Mouse (Mus musculus) CH12.LX (cell line): Measurements from ENCODE around the gene Lipe. TPM values are rescaled to one million over a fixed set of nuclear protein-coding genes. Genes with fewer than 3 reads are reported as not detected.
A peak's percentile ranks its signal among the peaks of the same experiment; 100 is the strongest.

Experiments used
- DNase-seq: peaks from one replicate; pipeline ENCODE4 v3.0.0-alpha.2; 2013; ENCODE audit errors: extremely low read depth
- H3K27ac ChIP-seq: 2 replicates; pipeline ENCODE4 v1.5.1; 2012; ENCODE audit warnings: low read depth, mild to moderate bottlenecking, control low read depth, moderate library complexity; ENCODE audit not compliant: insufficient read depth
- H3K27me3 ChIP-seq: replicated peaks from 2 replicates; pipeline ENCODE3; 2012; ENCODE audit warnings: inconsistent platforms
- H3K36me3 ChIP-seq, 2 experiments: replicated peaks in 1 of 2; 2 replicates each; pipeline versions ENCODE3 to v1.6.1; 2012; ENCODE audit warnings: inconsistent platforms in 1 of 2, low read length in 1 of 2, mild to moderate bottlenecking in 1 of 2, mixed read lengths in 1 of 2, moderate library complexity in 1 of 2; ENCODE audit not compliant: control insufficient read depth in 1 of 2, insufficient read depth in 1 of 2
- H3K4me1 ChIP-seq, 2 experiments: 2 replicates each; pipeline ENCODE4 v1.6.1; 2012; ENCODE audit warnings: inconsistent platforms in 1 of 2, moderate library complexity in 1 of 2; ENCODE audit not compliant: insufficient read depth in 2 of 2, control insufficient read depth in 1 of 2
- H3K4me2 ChIP-seq: 2 replicates; pipeline ENCODE4 v1.6.1; 2012; ENCODE audit warnings: low read depth, mild to moderate bottlenecking, control low read depth; ENCODE audit not compliant: poor library complexity, insufficient read depth, severe bottlenecking
- H3K4me3 ChIP-seq, 3 experiments: fragments of 150-350 bp in 1 of 3; sonication (generic) in 1 of 3; replicated peaks in 1 of 3; 2 replicates each; pipeline versions ENCODE3 to v1.5.1; 2011 to 2012; ENCODE audit warnings: low read depth in 2 of 3, low read length in 2 of 3, mild to moderate bottlenecking in 2 of 3, moderate library complexity in 2 of 3, control low read depth in 1 of 3, improper control_type of control experiment in 1 of 3, inconsistent platforms in 1 of 3, mixed read lengths in 1 of 3; ENCODE audit not compliant: poor library complexity in 1 of 3
- H3K79me2 ChIP-seq: replicated peaks from 2 replicates; pipeline ENCODE4 v1.6.1; 2012; ENCODE audit warnings: mild to moderate bottlenecking, moderate library complexity; ENCODE audit not compliant: control insufficient read depth, poor library complexity, insufficient read depth, severe bottlenecking; ENCODE audit errors: extremely low read depth
- H3K9ac ChIP-seq: 2 replicates; pipeline ENCODE4 v1.6.1; 2012; ENCODE audit warnings: low read depth, mild to moderate bottlenecking, control low read depth, moderate library complexity; ENCODE audit not compliant: insufficient read depth
- H3K9me3 ChIP-seq: replicated peaks from 2 replicates; pipeline ENCODE3; 2012; ENCODE audit warnings: low read length, inconsistent platforms, mixed read lengths
- BHLHE40 ChIP-seq: IDR thresholded peaks from 2 replicates; pipeline ENCODE4 v1.6.1; 2011; ENCODE audit warnings: mild to moderate bottlenecking, low read depth, low read length, improper control_type of control experiment
- CHD1 ChIP-seq: IDR thresholded peaks from 2 replicates; pipeline ENCODE4 v1.6.1; 2012; ENCODE audit warnings: low read depth, low read length, improper control_type of control experiment, inconsistent platforms
- CHD2 ChIP-seq: IDR thresholded peaks from 2 replicates; pipeline ENCODE4 v1.6.1; 2011; ENCODE audit warnings: low read length, improper control_type of control experiment
- CTCF ChIP-seq, 2 experiments: IDR thresholded peaks in 1 of 2; conservative IDR thresholded peaks in 1 of 2; 2 replicates each; pipeline ENCODE4 v1.5.1; 2011 to 2012; ENCODE audit warnings: low read depth in 2 of 2, low read length in 2 of 2, improper control_type of control experiment in 1 of 2, inconsistent platforms in 1 of 2, mild to moderate bottlenecking in 1 of 2, moderate library complexity in 1 of 2
- EP300 ChIP-seq: IDR thresholded peaks from 2 replicates; pipeline ENCODE4 v1.6.1; 2011; ENCODE audit warnings: low read length, improper control_type of control experiment
- ETS1 ChIP-seq: conservative IDR thresholded peaks from 2 replicates; pipeline ENCODE4 v1.6.1; 2012; ENCODE audit warnings: low read depth, mild to moderate bottlenecking, inconsistent platforms, low read length, improper control_type of control experiment, moderate library complexity
- GABPA ChIP-seq: IDR thresholded peaks from 2 replicates; pipeline ENCODE4 v1.6.1; 2012; ENCODE audit warnings: low read depth, low read length, improper control_type of control experiment, inconsistent platforms; ENCODE audit not compliant: insufficient replicate concordance
- HCFC1 ChIP-seq: IDR thresholded peaks from 2 replicates; pipeline ENCODE4 v1.6.1; 2012; ENCODE audit warnings: low read depth, mild to moderate bottlenecking, inconsistent platforms, low read length, improper control_type of control experiment
- KAT2A ChIP-seq: IDR thresholded peaks from 2 replicates; pipeline ENCODE4 v1.6.1; 2012; ENCODE audit warnings: low read length, improper control_type of control experiment, inconsistent platforms; ENCODE audit not compliant: insufficient replicate concordance
- MAFK ChIP-seq: IDR thresholded peaks from 2 replicates; pipeline ENCODE4 v1.6.1; 2011; ENCODE audit warnings: low read length, improper control_type of control experiment; ENCODE audit not compliant: insufficient replicate concordance
- MAX ChIP-seq: IDR thresholded peaks from 2 replicates; pipeline ENCODE4 v1.6.1; 2011; ENCODE audit warnings: low read length, improper control_type of control experiment
- MAZ ChIP-seq: IDR thresholded peaks from 2 replicates; pipeline ENCODE4 v1.6.1; 2012; ENCODE audit warnings: low read depth, mild to moderate bottlenecking, inconsistent platforms, low read length, improper control_type of control experiment, moderate library complexity
- MEF2A ChIP-seq: IDR thresholded peaks from 2 replicates; pipeline ENCODE4 v1.6.1; 2014; ENCODE audit warnings: low read depth, mild to moderate bottlenecking, inconsistent platforms, low read length, improper control_type of control experiment, borderline replicate concordance
- MXI1 ChIP-seq: IDR thresholded peaks from 2 replicates; pipeline ENCODE4 v1.6.1; 2011; ENCODE audit warnings: mild to moderate bottlenecking, low read depth, low read length, improper control_type of control experiment
- MYC ChIP-seq: IDR thresholded peaks from 2 replicates; pipeline ENCODE4 v1.6.1; 2011; ENCODE audit warnings: low read depth, mild to moderate bottlenecking, improper control_type of control experiment, low read length
- NELFE ChIP-seq: IDR thresholded peaks from 2 replicates; pipeline ENCODE4 v1.6.1; 2011; ENCODE audit warnings: low read depth, low read length, improper control_type of control experiment
- NRF1 ChIP-seq: IDR thresholded peaks from 2 replicates; pipeline ENCODE4 v1.6.1; 2014; ENCODE audit warnings: low read depth, mild to moderate bottlenecking, inconsistent platforms, low read length, improper control_type of control experiment, moderate library complexity
- POLR2AphosphoS2 ChIP-seq: IDR thresholded peaks from 2 replicates; pipeline ENCODE4 v1.6.1; 2011; ENCODE audit warnings: low read depth, low read length, improper control_type of control experiment
- RAD21 ChIP-seq: IDR thresholded peaks from 2 replicates; pipeline ENCODE4 v1.6.1; 2011; ENCODE audit warnings: low read depth, mild to moderate bottlenecking, low read length, improper control_type of control experiment, moderate library complexity
- SIN3A ChIP-seq: IDR thresholded peaks from 2 replicates; pipeline ENCODE4 v1.6.1; 2012; ENCODE audit warnings: low read length, improper control_type of control experiment, inconsistent platforms
- SMC3 ChIP-seq: IDR thresholded peaks from 2 replicates; pipeline ENCODE4 v1.6.1; 2011; ENCODE audit warnings: low read depth, low read length, improper control_type of control experiment
- UBTF ChIP-seq: IDR thresholded peaks from 2 replicates; pipeline ENCODE4 v1.6.1; 2012; ENCODE audit warnings: low read depth, mild to moderate bottlenecking, inconsistent platforms, low read length, improper control_type of control experiment, moderate library complexity
- USF1 ChIP-seq: IDR thresholded peaks from 2 replicates; pipeline ENCODE4 v1.6.1; 2014; ENCODE audit warnings: low read depth, mild to moderate bottlenecking, inconsistent platforms, low read length, improper control_type of control experiment
- USF2 ChIP-seq: conservative IDR thresholded peaks from 2 replicates; pipeline ENCODE4 v1.6.1; 2011; ENCODE audit warnings: low read depth, low read length, improper control_type of control experiment
- ZC3H11A ChIP-seq: IDR thresholded peaks from 2 replicates; pipeline ENCODE4 v1.6.1; 2012; ENCODE audit warnings: low read depth, mild to moderate bottlenecking, inconsistent platforms, low read length, improper control_type of control experiment
- ZMIZ1 ChIP-seq: IDR thresholded peaks from 2 replicates; pipeline ENCODE4 v1.6.1; 2012; ENCODE audit warnings: low read depth, mild to moderate bottlenecking, inconsistent platforms, low read length, improper control_type of control experiment
- dilution Hi-C: fragments of 300-500 bp; cut with MboI; formaldehyde crosslinking; loops from 2 replicates; pipeline ENCODE4 v1.14.3; 2020; ENCODE audit warnings: low sequenced_read_pairs; ENCODE audit not compliant: extremely low pct_unique_long_range_greater_than_20kb, extremely low pct_ligation_motif_present
- in situ Hi-C: fragments of 300-500 bp; cut with MboI; formaldehyde crosslinking; loops from 3 replicates; pipeline ENCODE4 v1.14.3; 2019; ENCODE audit warnings: low sequenced_read_pairs, low pct_ligation_motif_present, low pct_unique_long_range_greater_than_20kb, mixed read lengths
- polyA plus RNA-seq: library from polyadenylated mRNA; unstranded; fragments of >175 nt; gene quantifications from 2 replicates; pipeline ENCODE4 v1.2.1, GENCODE M21; 2012; ENCODE audit warnings: low read depth; ENCODE audit not compliant: insufficient read length
- total RNA-seq, 2 experiments: library from RNA; depleted of rRNA; stranded (reverse); fragments of 300-350 nt in 1 of 2; fragments of >200 nt in 1 of 2; gene quantifications; 2 replicates each; pipeline ENCODE4 v1.2.3; 2012 to 2014

Lipe gene
- total and polyA plus RNA-seq, 3 experiments = 2.8 to 5.9 (median 3.4) TPM

- Histone ChIP-seq H3K4me3 (no peak overlapping the region), H3K79me2 (no peaks in the 10 kb centered on the region), H3K4me1 (0 out of 4 replicates have a peak, but pooled peaks cover 0 to 3% of the 10 kb centered on the region in 2 experiments), H3K4me2 (no peak overlapping the region), H3K27me3 (peaks cover 35% of the 10 kb centered on the region), H3K27ac (no peak overlapping the region), H3K9ac (no peak overlapping the region), H3K36me3 (no peaks in the 10 kb centered on the region), H3K9me3 (no peaks in the 10 kb centered on the region)
- dilution Hi-C loops = no loop called here
- in situ Hi-C loops = no loop called here
- no peak for DNase-seq
- TF ChIP-seq NELFE (no peak), EP300 (no peak), USF1 (no peak), MAFK (no peak), MAZ (no peak), CHD1 (no peak), NRF1 (no peak), KAT2A (no peak), SIN3A (no peak), UBTF (no peak)
Measured at GRCm38 (mm10) chr7:25339329-25339728, 59.2 kb downstream of the Lipe start.

GRCm38 (mm10) chr7:25334472-25334871 is 64.0 kb downstream of the Lipe start:
- no peaks in the 10 kb centered on the region for H3K9me3 ChIP-seq
- dilution Hi-C loops = no loop called here
- H3K9ac ChIP-seq = no peak overlapping the region
- H3K27ac ChIP-seq = no peak overlapping the region
- no peaks in the 10 kb centered on the region for H3K36me3 ChIP-seq
- H3K79me2 ChIP-seq = no peaks in the 10 kb centered on the region
- TF ChIP-seq CTCF (conservative IDR thresholded peaks at IDR 0.05 in 1 of 2, IDR thresholded peaks at IDR 0.05 in 1 of 2; ENCODE audit: low read depth in 2 of 2, low read length in 2 of 2) = no peak
- no peak for TF ChIP-seq BHLHE40
- no peak overlapping the region for H3K4me2 ChIP-seq
- in situ Hi-C loops = no loop called here
- no peak overlapping the region for H3K4me3 ChIP-seq
- peaks cover 26% of the 10 kb centered on the region for H3K27me3 ChIP-seq
- H3K4me1 ChIP-seq = 0 out of 4 replicates have a peak, but pooled peaks cover 0 to 2% of the 10 kb centered on the region in 2 experiments
- no peak for DNase-seq

DNA sequence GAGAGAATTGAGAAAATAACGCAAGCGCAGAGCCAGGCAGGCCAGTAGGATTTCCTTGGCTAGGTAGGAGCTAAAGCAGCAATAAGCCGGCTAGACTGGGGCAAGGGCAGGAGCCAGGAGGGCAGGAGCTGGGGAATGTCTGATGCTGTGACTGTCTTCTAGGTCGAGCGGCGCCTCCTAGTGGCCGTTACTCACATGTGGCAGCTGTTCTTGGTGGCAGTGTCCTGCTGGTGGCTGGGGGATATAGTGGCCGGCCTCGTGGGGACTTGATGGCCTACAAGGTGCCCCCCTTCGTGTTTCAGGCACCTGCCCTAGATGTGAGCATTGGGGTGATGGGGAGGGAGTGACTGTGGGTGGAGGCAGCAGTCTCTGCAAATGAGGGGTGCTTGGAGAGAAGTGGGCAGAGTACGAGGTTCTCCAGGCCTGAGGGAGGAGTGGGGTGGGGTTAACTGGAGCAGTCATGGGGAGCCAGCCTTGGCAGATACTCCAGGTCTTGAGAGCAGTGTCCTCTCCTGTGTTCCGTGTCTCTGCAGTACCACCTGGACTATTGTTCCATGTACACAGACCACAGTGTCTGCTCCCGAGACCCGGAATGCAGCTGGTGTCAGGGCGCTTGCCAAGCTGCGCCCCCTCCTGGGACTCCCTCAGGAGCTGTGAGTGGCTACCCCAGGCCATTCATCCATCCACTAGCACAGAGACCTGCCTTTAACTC is 64.8 kb downstream of the Lipe start:
- Histone ChIP-seq H3K79me2 (no peaks in the 10 kb centered on the region), H3K9ac (no peak overlapping the region), H3K27ac (no peak overlapping the region), H3K9me3 (no peaks in the 10 kb centered on the region), H3K36me3 (no peaks in the 10 kb centered on the region), H3K4me1 (no peaks in the 10 kb centered on the region), H3K4me3 (no peak overlapping the region), H3K27me3 (peaks cover 26% of the 10 kb centered on the region), H3K4me2 (no peak overlapping the region)
- DNase-seq = peak; percentile 76
- in situ Hi-C loops = no loop called here
- dilution Hi-C loops = no loop called here
- TF ChIP-seq MXI1 = no peak
- no peak for TF ChIP-seq ZMIZ1
- TF ChIP-seq MEF2A = no peak
- no peak for TF ChIP-seq ETS1
- no peak for TF ChIP-seq CHD2
- TF ChIP-seq RAD21 = peak; percentile 87
- TF ChIP-seq SMC3 = peak; percentile 94
- no peak for TF ChIP-seq KAT2A
- peak; percentile 54 for TF ChIP-seq ZC3H11A
- no peak for TF ChIP-seq USF2
- no peak for TF ChIP-seq MAFK
- no peak for TF ChIP-seq USF1
- TF ChIP-seq MAX = peak; percentile 49
- TF ChIP-seq HCFC1 = no peak
- no peak for TF ChIP-seq POLR2AphosphoS2
- TF ChIP-seq GABPA = no peak
- peak; percentile 58; the same call in 1 of the 2 replicates for TF ChIP-seq MYC
